Mouse (Mus musculus): Measurements from ENCODE around the gene Ccdc71. TPM values are rescaled to one million over a fixed set of nuclear protein-coding genes. Genes with fewer than 3 reads are reported as not detected.

The Ccdc71 gene
- total and polyA plus RNA-seq, 3 experiments, result 14.5 to 33.0 (median 16.1) TPM

- Histone ChIP-seq H3K9me3 (replicated peaks; ENCODE audit: low read length) (no peaks in the 10 kb centered on the region), H3K4me3 (replicated peaks in 1 of 3; ENCODE audit: low read depth in 2 of 3, low read length in 2 of 3, poor library complexity in 1 of 3) (no peak overlapping the region), H3K4me1 (ENCODE audit: control insufficient read depth in 1 of 2, insufficient read depth in 2 of 2) (peaks cover 0 to 13% of the 10 kb centered on the region in 2 experiments; a peak in 3 of 4 replicates), H3K36me3 (replicated peaks in 1 of 2; ENCODE audit: control insufficient read depth in 1 of 2, insufficient read depth in 1 of 2, low read length in 1 of 2) (no peaks in the 10 kb centered on the region), H3K27me3 (replicated peaks) (peaks cover 9% of the 10 kb centered on the region), H3K9ac (ENCODE audit: insufficient read depth, low read depth) (no peak overlapping the region), H3K27ac (ENCODE audit: insufficient read depth, low read depth) (no peak overlapping the region), H3K79me2 (replicated peaks; ENCODE audit: control insufficient read depth, extremely low read depth, insufficient read depth, poor library complexity, severe bottlenecking) (no peaks in the 10 kb centered on the region), H3K4me2 (ENCODE audit: insufficient read depth, low read depth, poor library complexity, severe bottlenecking) (no peak overlapping the region)
- no peak for DNase-seq (ENCODE audit: extremely low read depth)
- TF ChIP-seq RAD21 (IDR thresholded peaks at IDR 0.05; ENCODE audit: low read depth, low read length) (no peak), ZMIZ1 (IDR thresholded peaks at IDR 0.05; ENCODE audit: low read depth, low read length) (no peak), JUND (conservative IDR thresholded peaks at IDR 0.05; ENCODE audit: low read depth, low read length) (no peak), UBTF (IDR thresholded peaks at IDR 0.05; ENCODE audit: low read depth, low read length) (no peak), MAX (IDR thresholded peaks at IDR 0.05; ENCODE audit: low read length) (no peak), BHLHE40 (IDR thresholded peaks at IDR 0.05; ENCODE audit: low read depth, low read length) (no peak), POLR2A (IDR thresholded peaks at IDR 0.05; ENCODE audit: low read depth, low read length) (no peak)
- in situ Hi-C loops (cut with MboI; ENCODE audit: low pct_ligation_motif_present, low pct_unique_long_range_greater_than_20kb, low sequenced_read_pairs) (no loop called here), dilution Hi-C loops (cut with MboI; ENCODE audit: extremely low pct_ligation_motif_present, extremely low pct_unique_long_range_greater_than_20kb, low sequenced_read_pairs) (no loop called here)
These were observed 9.8 kb upstream of the Ccdc71 start for GRCm38 (mm10) chr9:108450292-108451169.

GRCm38 (mm10) chr9:108451170-108451493 lies 9.2 kb upstream of the Ccdc71 start:
- Histone ChIP-seq H3K4me2 (ENCODE audit: insufficient read depth, low read depth, poor library complexity, severe bottlenecking) (no peak overlapping the region), H3K4me1 (ENCODE audit: control insufficient read depth in 1 of 2, insufficient read depth in 2 of 2) (peaks cover 0 to 13% of the 10 kb centered on the region in 2 experiments; a peak in 3 of 4 replicates), H3K9ac (ENCODE audit: insufficient read depth, low read depth) (no peak overlapping the region), H3K27me3 (replicated peaks) (peaks cover 9% of the 10 kb centered on the region), H3K9me3 (replicated peaks; ENCODE audit: low read length) (no peaks in the 10 kb centered on the region), H3K36me3 (replicated peaks in 1 of 2; ENCODE audit: control insufficient read depth in 1 of 2, insufficient read depth in 1 of 2, low read length in 1 of 2) (no peaks in the 10 kb centered on the region), H3K79me2 (replicated peaks; ENCODE audit: control insufficient read depth, extremely low read depth, insufficient read depth, poor library complexity, severe bottlenecking) (no peaks in the 10 kb centered on the region), H3K4me3 (replicated peaks in 1 of 3; ENCODE audit: low read depth in 2 of 3, low read length in 2 of 3, poor library complexity in 1 of 3) (no peak overlapping the region), H3K27ac (ENCODE audit: insufficient read depth, low read depth) (no peak overlapping the region)
- no peak for DNase-seq (ENCODE audit: extremely low read depth)
- TF ChIP-seq ZKSCAN1 (IDR thresholded peaks at IDR 0.05; ENCODE audit: borderline replicate concordance, low read depth, low read length) (no peak), MAZ (IDR thresholded peaks at IDR 0.05; ENCODE audit: low read depth, low read length) (no peak), CTCF (conservative IDR thresholded peaks at IDR 0.05 in 1 of 2, IDR thresholded peaks at IDR 0.05 in 1 of 2; ENCODE audit: low read depth in 2 of 2, low read length in 2 of 2) (no peak), MAX (IDR thresholded peaks at IDR 0.05; ENCODE audit: low read length) (no peak), ZC3H11A (IDR thresholded peaks at IDR 0.05; ENCODE audit: low read depth, low read length) (no peak), MXI1 (IDR thresholded peaks at IDR 0.05; ENCODE audit: low read depth, low read length) (no peak), RAD21 (IDR thresholded peaks at IDR 0.05; ENCODE audit: low read depth, low read length) (no peak), RCOR1 (conservative IDR thresholded peaks at IDR 0.05; ENCODE audit: low read depth, low read length) (no peak), HCFC1 (IDR thresholded peaks at IDR 0.05; ENCODE audit: low read depth, low read length) (no peak), ELF1 (IDR thresholded peaks at IDR 0.05; ENCODE audit: low read depth, low read length) (no peak), USF1 (IDR thresholded peaks at IDR 0.05; ENCODE audit: low read depth, low read length) (no peak), TCF12 (IDR thresholded peaks at IDR 0.05; ENCODE audit: low read depth, low read length) (no peak), POLR2AphosphoS2 (IDR thresholded peaks at IDR 0.05; ENCODE audit: low read depth, low read length) (no peak), MEF2A (IDR thresholded peaks at IDR 0.05; ENCODE audit: borderline replicate concordance, low read depth, low read length) (no peak)
- dilution Hi-C loops (cut with MboI; ENCODE audit: extremely low pct_ligation_motif_present, extremely low pct_unique_long_range_greater_than_20kb, low sequenced_read_pairs) (no loop called here), in situ Hi-C loops (cut with MboI; ENCODE audit: low pct_ligation_motif_present, low pct_unique_long_range_greater_than_20kb, low sequenced_read_pairs) (no loop called here)
